Mouse (Mus musculus) bone marrow macrophage, adult 2 months (primary cell): ENCODE measurements around the gene Tnni3.

Source experiments
- CTCF ChIP-seq: IDR thresholded peaks from 2 replicates; pipeline ENCODE4 v1.5.1; 2012; ENCODE audit warnings: low read depth, mild to moderate bottlenecking, low read length, moderate library complexity
- POLR2A ChIP-seq: IDR thresholded peaks from 2 replicates; pipeline ENCODE4 v1.6.1; 2012; ENCODE audit warnings: mild to moderate bottlenecking, low read depth, low read length, borderline replicate concordance

- TF ChIP-seq CTCF (no peak), POLR2A (no peak)
Measured at GRCm38 (mm10) chr7:4536369-4536768, 12.3 kb upstream of the Tnni3 start.
